Mouse (Mus musculus) right cerebral cortex, adult 2 months (tissue): Measurements from ENCODE around the gene AC141477.1.

ENCODE experiments used
- DNase-seq, 2 experiments: peaks; one replicate each; pipeline ENCODE4 v3.0.0; 2021 to 2022; ENCODE audit warnings: low spot score in 2 of 2

Gene AC141477.1

GRCm38 (mm10) chr10:76408520-76408919 lies 31.7 kb downstream of the AC141477.1 start:
- DNase-seq = no peak

- DNase-seq = no peak
Observed at GRCm38 (mm10) chr10:76392596-76392995, 47.6 kb downstream of the AC141477.1 start.

GRCm38 (mm10) chr10:76391786-76392185 lies 48.5 kb downstream of the AC141477.1 start:
- peak in 1 of 2 experiments; percentile 25 for DNase-seq

GRCm38 (mm10) chr10:76391166-76391565 lies 49.1 kb downstream of the AC141477.1 start:
- no peak for DNase-seq
